Mouse (Mus musculus): ENCODE results near the gene Rfx5.

- no peak for TF ChIP-seq POLR2AphosphoS2 (IDR thresholded peaks at IDR 0.05; ENCODE audit: insufficient read length, low read depth)
- no peak for TF ChIP-seq MAX (IDR thresholded peaks at IDR 0.05; ENCODE audit: low read depth)
- TF ChIP-seq POLR2A (IDR thresholded peaks at IDR 0.05; ENCODE audit: insufficient read length, low read depth): no peak
- no peak for TF ChIP-seq E2F4 (IDR thresholded peaks at IDR 0.05; ENCODE audit: insufficient read depth)
- TF ChIP-seq MYOD1 (IDR thresholded peaks at IDR 0.05; ENCODE audit: control insufficient read depth in 1 of 3, insufficient read length in 2 of 3, low read depth in 2 of 3): no peak
- TF ChIP-seq CEBPB (IDR thresholded peaks at IDR 0.05; ENCODE audit: insufficient read depth, poor library complexity, severe bottlenecking): no peak
These were observed 20.2 kb downstream of the Rfx5 start for GRCm38 (mm10) chr3:94974026-94974527.

All from myocyte (in vitro differentiated cells).